22 mouse cellular contexts compared by ENCODE assay signal in genomic region chr1:151216417-151216816, GRCm38 (mm10). TPM values are rescaled to one million over a fixed set of nuclear protein-coding genes. Genes with fewer than 3 reads are reported as not detected.
A peak's percentile ranks its signal among the peaks of the same experiment; 100 is the strongest.
DNase-seq lines count a peak whose midpoint lies in the region; ATAC-seq lines count a peak whose summit lies in the region.
"Had no signal": no experiment of that assay in that cellular context is flagged by ENCODE, and none has a peak within 500 bp of the region (broad histone marks: within the 10 kb centered on the region; RNA-seq: fewer than 3 reads in every experiment).

No protein-coding gene starts in this region.

- WGBS in intestine, embryonic 16.5 days = 51% methylated on average over 3 of the region's 3 CpGs
- 39% methylated on average over 3 of the region's 3 CpGs for WGBS in kidney, embryonic 14.5 days
- WGBS in liver, embryonic 16.5 days (ENCODE audit: insufficient replicate concordance) = 22% methylated on average over 3 of the region's 3 CpGs
- 80% methylated on average over 3 of the region's 3 CpGs for WGBS in heart, embryonic 10.5 days

- no peaks in the 10 kb centered on the region for H3K27me3 ChIP-seq in intestine, embryonic 16.5 days (replicated peaks; ENCODE audit: control insufficient read depth, insufficient read depth, low read length)
- H3K27me3 ChIP-seq in kidney, embryonic 14.5 days (ENCODE audit: control insufficient read depth, insufficient read depth, low read length) = no peaks in the 10 kb centered on the region
- H3K27me3 ChIP-seq in liver, embryonic 16.5 days (ENCODE audit: control insufficient read depth, insufficient read depth, low read depth, low read length) = no peaks in the 10 kb centered on the region
- no peaks in the 10 kb centered on the region for H3K27me3 ChIP-seq in heart, embryonic 10.5 days (ENCODE audit: insufficient read depth, poor library complexity, severe bottlenecking)
- H3K27me3 ChIP-seq: limb, embryonic 15.5 days; stomach, embryonic 15.5 days had no signal

- DNase-seq in kidney, postnatal 4 days = peak; percentile 42 to 66
- DNase-seq in retina, embryonic 14.5 days (ENCODE audit: low spot score) = no peak
- no peak for DNase-seq in ovary, postnatal 14 days (ENCODE audit: low spot score)
- DNase-seq in gastrocnemius, postnatal 10 days = no peak
- no peak for DNase-seq in heart, embryonic 10.5 days (ENCODE audit: low spot score)
- DNase-seq: cerebellum, postnatal 10 days; layer of hippocampus, adult 9-11 months; lung, postnatal 14 days had no signal

- H3K36me3 ChIP-seq in intestine, embryonic 16.5 days (ENCODE audit: control insufficient read depth, insufficient read depth, low read length) = no peaks in the 10 kb centered on the region
- H3K36me3 ChIP-seq in kidney, embryonic 14.5 days (ENCODE audit: control insufficient read depth, insufficient read depth, low read length) = no peaks in the 10 kb centered on the region
- no peaks in the 10 kb centered on the region for H3K36me3 ChIP-seq in liver, embryonic 16.5 days (ENCODE audit: control insufficient read depth, insufficient read depth)
- no peaks in the 10 kb centered on the region for H3K36me3 ChIP-seq in heart, embryonic 10.5 days
- H3K36me3 ChIP-seq: hindbrain, embryonic 10.5 days; limb, embryonic 15.5 days; stomach, embryonic 15.5 days had no signal

- peak; percentile 75 for ATAC-seq in intestine, embryonic 16.5 days
- peak; percentile 73; the same call in 1 of the 2 replicates for ATAC-seq in kidney, embryonic 14.5 days (ENCODE audit: low FRiP score, low TSS enrichment)
- peak; percentile 72 for ATAC-seq in liver, embryonic 16.5 days (ENCODE audit: low read depth)
- ATAC-seq: forebrain, embryonic 14.5 days; midbrain, embryonic 16.5 days had no signal

- peak overlapping the region; percentile 49 for H3K27ac ChIP-seq in intestine, embryonic 16.5 days (ENCODE audit: low read length)
- peak overlapping the region; percentile 73 for H3K27ac ChIP-seq in kidney, embryonic 14.5 days (ENCODE audit: low read depth, low read length)
- peak overlapping the region; percentile 63 for H3K27ac ChIP-seq in liver, embryonic 16.5 days (ENCODE audit: low read length)
- H3K27ac ChIP-seq in heart, embryonic 10.5 days = no peak overlapping the region
- H3K27ac ChIP-seq: hindbrain, embryonic 10.5 days; limb, embryonic 15.5 days; stomach, embryonic 15.5 days had no signal

- no peaks in the 10 kb centered on the region for H3K9me3 ChIP-seq in intestine, embryonic 16.5 days (ENCODE audit: control insufficient read depth, low read length)
- no peaks in the 10 kb centered on the region for H3K9me3 ChIP-seq in kidney, embryonic 14.5 days (ENCODE audit: control insufficient read depth, low read length)
- no peaks in the 10 kb centered on the region for H3K9me3 ChIP-seq in liver, embryonic 16.5 days (replicated peaks; ENCODE audit: control insufficient read depth, low read length)
- H3K9me3 ChIP-seq in heart, embryonic 10.5 days = no peaks in the 10 kb centered on the region
- H3K9me3 ChIP-seq: hindbrain, embryonic 10.5 days; limb, embryonic 15.5 days; megakaryocyte, embryonic 14.5 days; stomach, embryonic 15.5 days had no signal

- no peak overlapping the region for H3K4me3 ChIP-seq in intestine, embryonic 16.5 days (ENCODE audit: low read length)
- no peak overlapping the region for H3K4me3 ChIP-seq in kidney, embryonic 14.5 days (ENCODE audit: low read length)
- no peak overlapping the region for H3K4me3 ChIP-seq in liver, embryonic 16.5 days (ENCODE audit: low read depth, low read length)
- no peak overlapping the region for H3K4me3 ChIP-seq in heart, embryonic 10.5 days
- H3K4me3 ChIP-seq: hindbrain, embryonic 10.5 days; limb, embryonic 15.5 days; megakaryocyte, embryonic 14.5 days; stomach, embryonic 15.5 days had no signal

- no peak overlapping the region for H3K9ac ChIP-seq in intestine, embryonic 16.5 days (ENCODE audit: low read depth, low read length)
- no peak overlapping the region for H3K9ac ChIP-seq in kidney, embryonic 14.5 days (ENCODE audit: low read depth, low read length)
- H3K9ac ChIP-seq in liver, embryonic 16.5 days (ENCODE audit: low read depth, low read length) = no peak overlapping the region
- H3K9ac ChIP-seq: limb, embryonic 15.5 days; stomach, embryonic 15.5 days had no signal

- no peak overlapping the region for H3K4me2 ChIP-seq in intestine, embryonic 16.5 days (ENCODE audit: low read depth, low read length)
- no peak overlapping the region for H3K4me2 ChIP-seq in kidney, embryonic 14.5 days (replicated peaks; ENCODE audit: low read depth, low read length)
- H3K4me2 ChIP-seq in liver, embryonic 16.5 days (ENCODE audit: low read depth, low read length) = no peak overlapping the region
- H3K4me2 ChIP-seq: limb, embryonic 15.5 days; stomach, embryonic 15.5 days had no signal

- peaks cover 7% of the 10 kb centered on the region; the same call in 1 of the 2 replicates for H3K4me1 ChIP-seq in intestine, embryonic 16.5 days (ENCODE audit: control insufficient read depth, insufficient read depth, low read length)
- H3K4me1 ChIP-seq in kidney, embryonic 14.5 days (ENCODE audit: control insufficient read depth, insufficient read depth, low read length) = peaks cover 25% of the 10 kb centered on the region
- H3K4me1 ChIP-seq in liver, embryonic 16.5 days (ENCODE audit: control insufficient read depth, low read depth, low read length) = peaks cover 5% of the 10 kb centered on the region; the same call in 1 of the 2 replicates
- H3K4me1 ChIP-seq in heart, embryonic 10.5 days = no peaks in the 10 kb centered on the region
- H3K4me1 ChIP-seq: hindbrain, embryonic 10.5 days; stomach, embryonic 15.5 days had no signal

RNA-seq across cellular contexts. Expression of gene Gm47996, which starts 6.5 kb away (rescaled TPM):
- polyA plus RNA-seq in intestine, embryonic 16.5 days (2015; fragmentation: Nextera tagmentation; extraction: Ambion mirVana) = not detected in 2 replicates
- polyA plus RNA-seq in kidney, embryonic 14.5 days (2014; fragmentation: Nextera tagmentation; extraction: Ambion mirVana) = not detected in 2 replicates
- 0.12 and 0.20 TPM in 2 replicates for polyA plus RNA-seq in liver, embryonic 16.5 days (2015; fragmentation: Nextera tagmentation; extraction: Ambion mirVana)
- not detected for total RNA-seq in gastrocnemius, postnatal 10 days (2021)
- 0.18 TPM in 1 of 2 replicates, not detected in the other for polyA plus RNA-seq in heart, embryonic 10.5 days (2016; fragmentation: Nextera tagmentation; extraction: Ambion mirVana)
- total RNA-seq: adrenal gland, adult 18-20 months; left cerebral cortex, postnatal 14 days had no signal
- polyA plus RNA-seq: forebrain, embryonic 14.5 days; heart, embryonic 14.5 days; midbrain, embryonic 16.5 days; stomach, embryonic 15.5 days had no signal

RNA-seq across cellular contexts. Expression of gene 3110040M04Rik, which starts 12.5 kb away (rescaled TPM):
- 0.16 TPM in 1 of 2 replicates, not detected in the other for polyA plus RNA-seq in intestine, embryonic 16.5 days (2015; fragmentation: Nextera tagmentation; extraction: Ambion mirVana)
- 0.58 and 0.76 TPM in 2 replicates for polyA plus RNA-seq in kidney, embryonic 14.5 days (2014; fragmentation: Nextera tagmentation; extraction: Ambion mirVana)
- polyA plus RNA-seq in liver, embryonic 16.5 days (2015; fragmentation: Nextera tagmentation; extraction: Ambion mirVana) = 0.84 and 1.4 TPM in 2 replicates
- total RNA-seq in gastrocnemius, postnatal 10 days (2021) = not detected
- polyA plus RNA-seq in heart, embryonic 10.5 days (2016; fragmentation: Nextera tagmentation; extraction: Ambion mirVana) = 0.55 TPM in 1 of 2 replicates, not detected in the other
- total RNA-seq: adrenal gland, adult 18-20 months; left cerebral cortex, postnatal 14 days had no signal
- polyA plus RNA-seq: forebrain, embryonic 14.5 days; gonadal fat pad, adult 2 months; heart, embryonic 14.5 days; hindbrain, embryonic 10.5 days; limb, embryonic 15.5 days; midbrain, embryonic 16.5 days; spleen, adult 2 months had no signal

RNA-seq across cellular contexts. Expression of gene Gm47995, which starts 18.2 kb away (rescaled TPM):
- 0.23 TPM in 1 of 2 replicates, not detected in the other for polyA plus RNA-seq in intestine, embryonic 16.5 days (2015; fragmentation: Nextera tagmentation; extraction: Ambion mirVana)
- polyA plus RNA-seq in kidney, embryonic 14.5 days (2014; fragmentation: Nextera tagmentation; extraction: Ambion mirVana) = 0.34 TPM in 1 of 2 replicates, not detected in the other
- polyA plus RNA-seq in liver, embryonic 16.5 days (2015; fragmentation: Nextera tagmentation; extraction: Ambion mirVana) = 0.64 and 0.98 TPM in 2 replicates
- not detected for total RNA-seq in gastrocnemius, postnatal 10 days (2021)
- 0.33 and 0.62 TPM in 2 replicates for polyA plus RNA-seq in heart, embryonic 10.5 days (2016; fragmentation: Nextera tagmentation; extraction: Ambion mirVana)
- total RNA-seq: adrenal gland, adult 18-20 months; left cerebral cortex, postnatal 14 days had no signal
- polyA plus RNA-seq: forebrain, embryonic 14.5 days; heart, embryonic 14.5 days; midbrain, embryonic 16.5 days had no signal

RNA-seq across cellular contexts. Expression of gene Gm8947, which starts 24.2 kb away (rescaled TPM):
- polyA plus RNA-seq in intestine, embryonic 16.5 days (2015; fragmentation: Nextera tagmentation; extraction: Ambion mirVana) = 0.17 TPM in 1 of 2 replicates, not detected in the other
- polyA plus RNA-seq in kidney, embryonic 14.5 days (2014; fragmentation: Nextera tagmentation; extraction: Ambion mirVana) = 0.41 and 0.44 TPM in 2 replicates
- polyA plus RNA-seq in liver, embryonic 16.5 days (2015; fragmentation: Nextera tagmentation; extraction: Ambion mirVana) = 1.2 and 1.3 TPM in 2 replicates
- not detected for total RNA-seq in gastrocnemius, postnatal 10 days (2021)
- 0.46 and 0.51 TPM in 2 replicates for polyA plus RNA-seq in heart, embryonic 10.5 days (2016; fragmentation: Nextera tagmentation; extraction: Ambion mirVana)
- total RNA-seq: adrenal gland, adult 18-20 months; left cerebral cortex, postnatal 14 days had no signal
- polyA plus RNA-seq: forebrain, embryonic 14.5 days; heart, embryonic 14.5 days; limb, embryonic 15.5 days; midbrain, embryonic 16.5 days had no signal

RNA-seq across cellular contexts. Expression of gene Gm47985, which starts 34.1 kb away (rescaled TPM):
- polyA plus RNA-seq in intestine, embryonic 16.5 days (2015; fragmentation: Nextera tagmentation; extraction: Ambion mirVana) = 0.26 and 0.32 TPM in 2 replicates
- polyA plus RNA-seq in kidney, embryonic 14.5 days (2014; fragmentation: Nextera tagmentation; extraction: Ambion mirVana) = 0.20 and 0.26 TPM in 2 replicates
- 1.4 and 1.8 TPM in 2 replicates for polyA plus RNA-seq in liver, embryonic 16.5 days (2015; fragmentation: Nextera tagmentation; extraction: Ambion mirVana)
- total RNA-seq in gastrocnemius, postnatal 10 days (2021) = under 1 TPM in 1 of 2 experiments, not detected in 1; 0.16 TPM
- polyA plus RNA-seq in heart, embryonic 10.5 days (2016; fragmentation: Nextera tagmentation; extraction: Ambion mirVana) = 0.93 and 1.5 TPM in 2 replicates
- total RNA-seq: adrenal gland, adult 18-20 months; left cerebral cortex, postnatal 14 days had no signal
- polyA plus RNA-seq: forebrain, embryonic 14.5 days; heart, embryonic 14.5 days; limb, embryonic 15.5 days; midbrain, embryonic 16.5 days had no signal

Comparison
In these comparisons a context has a peak if more than half of its experiments do, and no peak if none do; other contexts are left out.
1. DNase-seq: peak in kidney, postnatal 4 days (2 of 2); none in retina, embryonic 14.5 days (single experiment), ovary, postnatal 14 days (single experiment), gastrocnemius, postnatal 10 days (single experiment) and heart, embryonic 10.5 days (single experiment).
2. Peak in every context shown above with its lines, with median percentiles within 50 percentile points of each other: ATAC-seq.